Mouse (Mus musculus): ENCODE measurements around the gene Tppp2. TPM values are rescaled to one million over a fixed set of nuclear protein-coding genes. Genes with fewer than 3 reads are reported as not detected.

The Tppp2 gene
- total and polyA plus RNA-seq, 3 experiments: not detected

- no peaks in the 10 kb centered on the region for H3K79me2 ChIP-seq (replicated peaks; ENCODE audit: control insufficient read depth, extremely low read depth, insufficient read depth, poor library complexity, severe bottlenecking)
- no peaks in the 10 kb centered on the region for H3K27me3 ChIP-seq (replicated peaks)
- in situ Hi-C loops (cut with MboI; ENCODE audit: low pct_ligation_motif_present, low pct_unique_long_range_greater_than_20kb, low sequenced_read_pairs): no loop called here
These were observed 42.1 kb downstream of the Tppp2 start for GRCm38 (mm10) chr14:51960316-51960715.

GRCm38 (mm10) chr14:51967400-51967799 lies 49.2 kb downstream of the Tppp2 start:
- no peak overlapping the region for H3K27ac ChIP-seq (ENCODE audit: insufficient read depth, low read depth)
- 0 out of 4 replicates have a peak, but pooled peaks cover 0 to 5% of the 10 kb centered on the region in 2 experiments for H3K4me1 ChIP-seq (ENCODE audit: control insufficient read depth in 1 of 2, insufficient read depth in 2 of 2)
- H3K4me2 ChIP-seq (ENCODE audit: insufficient read depth, low read depth, poor library complexity, severe bottlenecking): no peak overlapping the region
- dilution Hi-C loops (cut with MboI; ENCODE audit: extremely low pct_ligation_motif_present, extremely low pct_unique_long_range_greater_than_20kb, low sequenced_read_pairs): no loop called here
- TF ChIP-seq NELFE (IDR thresholded peaks at IDR 0.05; ENCODE audit: low read depth, low read length) (no peak), GABPA (IDR thresholded peaks at IDR 0.05; ENCODE audit: insufficient replicate concordance, low read depth, low read length) (no peak), ZC3H11A (IDR thresholded peaks at IDR 0.05; ENCODE audit: low read depth, low read length) (no peak), POLR2AphosphoS2 (IDR thresholded peaks at IDR 0.05; ENCODE audit: low read depth, low read length) (no peak), MAX (IDR thresholded peaks at IDR 0.05; ENCODE audit: low read length) (no peak), POLR2A (IDR thresholded peaks at IDR 0.05; ENCODE audit: low read depth, low read length) (no peak)
- no peaks in the 10 kb centered on the region for H3K27me3 ChIP-seq (replicated peaks)
- in situ Hi-C loops (cut with MboI; ENCODE audit: low pct_ligation_motif_present, low pct_unique_long_range_greater_than_20kb, low sequenced_read_pairs): no loop called here
- no peak for DNase-seq (ENCODE audit: extremely low read depth)
- no peaks in the 10 kb centered on the region for H3K36me3 ChIP-seq (replicated peaks in 1 of 2; ENCODE audit: control insufficient read depth in 1 of 2, insufficient read depth in 1 of 2, low read length in 1 of 2)
- H3K9me3 ChIP-seq (replicated peaks; ENCODE audit: low read length): no peaks in the 10 kb centered on the region
- H3K79me2 ChIP-seq (replicated peaks; ENCODE audit: control insufficient read depth, extremely low read depth, insufficient read depth, poor library complexity, severe bottlenecking): no peaks in the 10 kb centered on the region
- H3K4me3 ChIP-seq (replicated peaks in 1 of 3; ENCODE audit: low read depth in 2 of 3, low read length in 2 of 3, poor library complexity in 1 of 3): no peak overlapping the region
- H3K9ac ChIP-seq (ENCODE audit: insufficient read depth, low read depth): no peak overlapping the region

More at GRCm38 (mm10) chr14:51960316-51960715, 42.1 kb downstream of the Tppp2 start:
- Histone ChIP-seq H3K27ac (ENCODE audit: insufficient read depth, low read depth) (no peak overlapping the region), H3K9me3 (replicated peaks; ENCODE audit: low read length) (peaks cover 9% of the 10 kb centered on the region), H3K4me1 (ENCODE audit: control insufficient read depth in 1 of 2, insufficient read depth in 2 of 2) (0 out of 4 replicates have a peak, but pooled peaks cover 0 to 5% of the 10 kb centered on the region in 2 experiments), H3K36me3 (replicated peaks in 1 of 2; ENCODE audit: control insufficient read depth in 1 of 2, insufficient read depth in 1 of 2, low read length in 1 of 2) (no peaks in the 10 kb centered on the region), H3K4me3 (replicated peaks in 1 of 3; ENCODE audit: low read depth in 2 of 3, low read length in 2 of 3, poor library complexity in 1 of 3) (no peak overlapping the region), H3K9ac (ENCODE audit: insufficient read depth, low read depth) (no peak overlapping the region), H3K4me2 (ENCODE audit: insufficient read depth, low read depth, poor library complexity, severe bottlenecking) (no peak overlapping the region)
- DNase-seq (ENCODE audit: extremely low read depth): no peak
- dilution Hi-C loops (cut with MboI; ENCODE audit: extremely low pct_ligation_motif_present, extremely low pct_unique_long_range_greater_than_20kb, low sequenced_read_pairs): no loop called here
- TF ChIP-seq POLR2A (IDR thresholded peaks at IDR 0.05; ENCODE audit: low read depth, low read length) (no peak), BHLHE40 (IDR thresholded peaks at IDR 0.05; ENCODE audit: low read depth, low read length) (no peak), USF2 (conservative IDR thresholded peaks at IDR 0.05; ENCODE audit: low read depth, low read length) (no peak), MAX (IDR thresholded peaks at IDR 0.05; ENCODE audit: low read length) (no peak), SMC3 (IDR thresholded peaks at IDR 0.05; ENCODE audit: low read depth, low read length) (no peak), PAX5 (IDR thresholded peaks at IDR 0.05; ENCODE audit: low read length) (no peak), HCFC1 (IDR thresholded peaks at IDR 0.05; ENCODE audit: low read depth, low read length) (no peak), EP300 (IDR thresholded peaks at IDR 0.05; ENCODE audit: low read length) (no peak), JUN (IDR thresholded peaks at IDR 0.05; ENCODE audit: insufficient read depth, low read depth, low read length) (no peak), JUND (conservative IDR thresholded peaks at IDR 0.05; ENCODE audit: low read depth, low read length) (no peak), CTCF (conservative IDR thresholded peaks at IDR 0.05 in 1 of 2, IDR thresholded peaks at IDR 0.05 in 1 of 2; ENCODE audit: low read depth in 2 of 2, low read length in 2 of 2) (no peak), NRF1 (IDR thresholded peaks at IDR 0.05; ENCODE audit: low read depth, low read length) (no peak), MAFK (IDR thresholded peaks at IDR 0.05; ENCODE audit: insufficient replicate concordance, low read length) (no peak)

Other genes with a start within 250 kb of the Tppp2 start
- gene Gm17079, start 223.0 kb upstream of the Tppp2 start, total RNA-seq (2012; rRNA removed): not detected in 2 replicates
- gene Gm17079, start 223.0 kb upstream of the Tppp2 start, total RNA-seq (2014; rRNA removed): not detected in 2 replicates
- gene Gm17079, start 223.0 kb upstream of the Tppp2 start, polyA plus RNA-seq (2012; ENCODE audit: insufficient read length, low read depth): not detected in 2 replicates
- gene Gm5800, start 201.2 kb upstream of the Tppp2 start, total RNA-seq (2012; rRNA removed): not detected in 2 replicates
- not detected in 2 replicates for gene Gm5800, start 201.2 kb upstream of the Tppp2 start, total RNA-seq (2014; rRNA removed)
- not detected in 2 replicates for gene Gm5800, start 201.2 kb upstream of the Tppp2 start, polyA plus RNA-seq (2012; ENCODE audit: insufficient read length, low read depth)
- not detected in 2 replicates for gene Ang4, start 144.8 kb upstream of the Tppp2 start, total RNA-seq (2012; rRNA removed)
- not detected in 2 replicates for gene Ang4, start 144.8 kb upstream of the Tppp2 start, total RNA-seq (2014; rRNA removed)
- gene Ang4, start 144.8 kb upstream of the Tppp2 start, polyA plus RNA-seq (2012; ENCODE audit: insufficient read length, low read depth): not detected in 2 replicates
- gene AY358078, start 118.4 kb upstream of the Tppp2 start, total RNA-seq (2012; rRNA removed): not detected in 2 replicates
- 0.26 TPM in 1 of 2 replicates, not detected in the other for gene AY358078, start 118.4 kb upstream of the Tppp2 start, total RNA-seq (2014; rRNA removed)
- gene AY358078, start 118.4 kb upstream of the Tppp2 start, polyA plus RNA-seq (2012; ENCODE audit: insufficient read length, low read depth): not detected in 2 replicates
- not detected in 2 replicates for gene Ear6, start 64.7 kb upstream of the Tppp2 start, total RNA-seq (2012; rRNA removed)
- not detected in 2 replicates for gene Ear6, start 64.7 kb upstream of the Tppp2 start, total RNA-seq (2014; rRNA removed)
- gene Ear6, start 64.7 kb upstream of the Tppp2 start, polyA plus RNA-seq (2012; ENCODE audit: insufficient read length, low read depth): not detected in 2 replicates
- 19.5 and 21.7 TPM in 2 replicates for gene Mettl17, start 33.6 kb upstream of the Tppp2 start, total RNA-seq (2012; rRNA removed)
- gene Mettl17, start 33.6 kb upstream of the Tppp2 start, total RNA-seq (2014; rRNA removed): 26.2 and 32.3 TPM in 2 replicates
- 29.9 and 32.0 TPM in 2 replicates for gene Mettl17, start 33.6 kb upstream of the Tppp2 start, polyA plus RNA-seq (2012; ENCODE audit: insufficient read length, low read depth)
- 0.42 TPM in 2 replicates for gene Slc39a2, start 25.5 kb upstream of the Tppp2 start, total RNA-seq (2012; rRNA removed)
- gene Slc39a2, start 25.5 kb upstream of the Tppp2 start, total RNA-seq (2014; rRNA removed): 0.11 and 0.20 TPM in 2 replicates
- 0.44 and 0.49 TPM in 2 replicates for gene Slc39a2, start 25.5 kb upstream of the Tppp2 start, polyA plus RNA-seq (2012; ENCODE audit: insufficient read length, low read depth)
- gene Ndrg2, start 4.3 kb upstream of the Tppp2 start, total RNA-seq (2012; rRNA removed): 0.59 and 1.1 TPM in 2 replicates
- 0.43 and 0.50 TPM in 2 replicates for gene Ndrg2, start 4.3 kb upstream of the Tppp2 start, total RNA-seq (2014; rRNA removed)
- 0.74 and 1.0 TPM in 2 replicates for gene Ndrg2, start 4.3 kb upstream of the Tppp2 start, polyA plus RNA-seq (2012; ENCODE audit: insufficient read length, low read depth)
- gene Rnase13, start 4.3 kb downstream of the Tppp2 start, total RNA-seq (2012; rRNA removed): not detected in 2 replicates
- not detected in 2 replicates for gene Rnase13, start 4.3 kb downstream of the Tppp2 start, total RNA-seq (2014; rRNA removed)
- not detected in 2 replicates for gene Rnase13, start 4.3 kb downstream of the Tppp2 start, polyA plus RNA-seq (2012; ENCODE audit: insufficient read length, low read depth)
- gene Arhgef40, start 66.3 kb downstream of the Tppp2 start, total RNA-seq (2012; rRNA removed): 3.8 and 8.9 TPM in 2 replicates
- 0.62 and 0.85 TPM in 2 replicates for gene Arhgef40, start 66.3 kb downstream of the Tppp2 start, total RNA-seq (2014; rRNA removed)
- 1.1 and 2.2 TPM in 2 replicates for gene Arhgef40, start 66.3 kb downstream of the Tppp2 start, polyA plus RNA-seq (2012; ENCODE audit: insufficient read length, low read depth)
- 0.64 and 0.71 TPM in 2 replicates for gene Tmem253, start 97.2 kb downstream of the Tppp2 start, total RNA-seq (2012; rRNA removed)
- not detected in 2 replicates for gene Tmem253, start 97.2 kb downstream of the Tppp2 start, total RNA-seq (2014; rRNA removed)
- 1.9 and 2.6 TPM in 2 replicates for gene Tmem253, start 97.2 kb downstream of the Tppp2 start, polyA plus RNA-seq (2012; ENCODE audit: insufficient read length, low read depth)
- gene Zfp219, start 102.3 kb downstream of the Tppp2 start, total RNA-seq (2012; rRNA removed): 17.5 and 20.0 TPM in 2 replicates
- gene Zfp219, start 102.3 kb downstream of the Tppp2 start, total RNA-seq (2014; rRNA removed): 11.5 and 15.8 TPM in 2 replicates
- 19.3 and 20.8 TPM in 2 replicates for gene Zfp219, start 102.3 kb downstream of the Tppp2 start, polyA plus RNA-seq (2012; ENCODE audit: insufficient read length, low read depth)
- not detected in 2 replicates for gene Olfr221, start 124.0 kb downstream of the Tppp2 start, total RNA-seq (2012; rRNA removed)
- gene Olfr221, start 124.0 kb downstream of the Tppp2 start, total RNA-seq (2014; rRNA removed): not detected in 2 replicates
- not detected in 2 replicates for gene Olfr221, start 124.0 kb downstream of the Tppp2 start, polyA plus RNA-seq (2012; ENCODE audit: insufficient read length, low read depth)
- gene Hnrnpc, start 185.6 kb downstream of the Tppp2 start, total RNA-seq (2012; rRNA removed): 274 and 325 TPM in 2 replicates
- 370 and 375 TPM in 2 replicates for gene Hnrnpc, start 185.6 kb downstream of the Tppp2 start, total RNA-seq (2014; rRNA removed)
- gene Hnrnpc, start 185.6 kb downstream of the Tppp2 start, polyA plus RNA-seq (2012; ENCODE audit: insufficient read length, low read depth): 813 and 876 TPM in 2 replicates
- gene Rpgrip1, start 192.3 kb downstream of the Tppp2 start, total RNA-seq (2012; rRNA removed): 12.0 and 15.0 TPM in 2 replicates
- gene Rpgrip1, start 192.3 kb downstream of the Tppp2 start, total RNA-seq (2014; rRNA removed): 6.7 and 7.3 TPM in 2 replicates
- 33.7 and 41.8 TPM in 2 replicates for gene Rpgrip1, start 192.3 kb downstream of the Tppp2 start, polyA plus RNA-seq (2012; ENCODE audit: insufficient read length, low read depth)